Mouse (Mus musculus) lung, postnatal 0 days (tissue): Measurements from ENCODE around the gene Gm43518.

ENCODE experiments used
- CTCF ChIP-seq: IDR thresholded peaks from 2 replicates; pipeline ENCODE4 v1.5.1; 2016; ENCODE audit warnings: antibody characterized with exemption, mild to moderate bottlenecking
- EP300 ChIP-seq: IDR thresholded peaks from 2 replicates; pipeline ENCODE4 v1.6.1; 2016; ENCODE audit warnings: antibody characterized with exemption, mild to moderate bottlenecking, control low read depth

GRCm38 (mm10) chr5:123968468-123968867, 41.2 kb downstream of the Gm43518 start:
- TF ChIP-seq CTCF (no peak), EP300 (no peak)
